Mouse (Mus musculus): ENCODE data around the gene Man1a2.

GRCm38 (mm10) chr3:100591053-100591452 lies 94.2 kb downstream of the Man1a2 start:
- TF ChIP-seq CTCF (IDR thresholded peaks at IDR 0.05; ENCODE audit: low read depth) (no peak), EP300 (IDR thresholded peaks at IDR 0.05; ENCODE audit: low read depth) (no peak)

Measured in heart, postnatal 0 days (tissue).